Mouse (Mus musculus) monocyte, adult 5-6 weeks (primary cell): ENCODE results near the gene Ndufaf7. TPM values are rescaled to one million over a fixed set of nuclear protein-coding genes. Genes with fewer than 3 reads are reported as not detected.

Experiments
- ATAC-seq: fragments of 153-309, 156-312 bp; replicated peaks from 2 replicates; pipeline ENCODE4 v1.8.0; 2017; ENCODE audit warnings: mild to moderate bottlenecking; ENCODE audit not compliant: low TSS enrichment, insufficient number of reproducible peaks, severe bottlenecking, poor library complexity, low FRiP score
- total RNA-seq: library from RNA; stranded (forward); fragments of 200-1000, 200-491, 200-594 nt; gene quantifications from 3 replicates; pipeline ENCODE4 v1.2.3, GENCODE M21; 2017

The Ndufaf7 gene
- 40.7 to 61.7 TPM (median 53.5 TPM) in 3 replicates for total RNA-seq

DNA sequence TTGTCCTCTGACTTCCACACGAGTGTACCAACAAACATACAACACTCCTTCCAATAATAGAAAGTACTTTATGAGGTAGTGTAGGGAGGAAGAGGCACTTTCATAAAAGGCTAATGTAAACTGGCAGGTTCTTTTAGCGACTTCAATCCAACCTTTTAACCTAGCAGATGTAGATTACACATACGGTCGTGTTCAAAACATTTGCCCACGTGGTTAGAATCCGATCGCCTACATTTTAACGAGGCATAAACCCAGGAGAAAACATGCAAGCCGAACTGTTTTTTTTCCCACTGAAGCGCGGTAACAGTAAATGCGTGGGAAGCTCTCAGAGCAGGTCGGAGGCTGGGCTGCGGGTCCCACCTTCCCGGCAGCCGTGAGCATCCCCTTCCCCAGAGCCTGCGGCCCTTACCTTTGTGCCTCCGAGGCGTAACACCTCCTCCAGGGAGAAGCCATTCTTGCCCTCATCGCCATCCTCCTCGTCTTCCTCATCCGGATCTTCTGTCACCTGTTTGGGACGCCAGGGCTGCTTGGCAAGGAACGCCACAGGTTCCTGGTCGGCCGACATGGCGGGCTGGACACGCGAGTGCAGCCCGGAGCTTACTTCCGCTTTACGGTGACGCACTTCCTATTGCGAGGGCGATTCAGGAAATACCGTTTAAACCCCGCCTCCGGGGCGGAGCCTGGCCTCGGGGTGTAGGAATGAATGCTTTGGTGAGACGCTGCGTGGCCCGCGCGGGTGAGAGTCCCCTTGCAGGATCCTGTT lies at the start of gene Ndufaf7, which contains the start of gene Cebpz:
TSS of gene Ndufaf7 (plus strand) at position 671 of the 763 bp plus-strand sequence.
TSS of gene Cebpz (minus strand) at position 601 of the 763 bp plus-strand sequence.
- ATAC-seq, result peak; percentile 95

DNA sequence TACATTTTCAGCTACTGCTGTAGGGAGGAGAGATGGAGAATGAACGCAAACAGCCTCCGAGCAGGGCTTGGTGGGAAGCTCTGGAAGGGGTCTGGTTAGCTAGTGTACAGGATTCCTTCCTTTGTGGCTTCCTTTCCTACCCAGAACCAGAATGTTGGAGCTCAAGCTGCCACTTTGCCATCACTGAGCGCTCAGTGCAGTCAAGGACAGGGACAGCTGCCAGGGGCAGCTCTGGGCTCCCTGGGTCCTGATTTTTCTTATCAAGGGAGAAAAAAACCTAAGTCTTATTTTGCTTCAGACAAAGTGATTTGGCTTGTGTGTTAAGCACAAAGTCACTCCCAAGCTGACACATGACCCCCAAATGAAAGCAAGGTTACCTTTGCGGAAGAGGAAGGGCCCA lies 48.4 kb upstream of the Ndufaf7 start:
- no peak for ATAC-seq

DNA sequence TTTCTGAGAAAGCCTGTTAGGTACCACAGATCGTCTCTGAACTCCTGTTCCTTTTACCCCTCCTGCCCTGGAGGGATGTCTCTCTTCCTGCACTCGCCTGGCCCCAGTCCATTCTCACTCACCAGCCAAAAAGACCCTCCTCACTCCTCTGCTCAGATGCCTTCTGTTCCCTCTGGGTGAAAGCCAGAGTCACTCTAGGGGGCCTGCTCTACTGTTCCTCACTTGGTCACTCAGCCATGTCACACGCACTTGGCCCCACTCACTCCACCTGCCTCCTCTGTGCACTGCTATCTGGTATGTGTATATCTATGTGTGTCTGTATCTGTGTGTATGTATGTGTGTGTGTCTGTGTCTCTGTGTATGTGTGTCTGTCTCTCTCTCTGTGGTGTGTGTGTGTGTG lies 47.8 kb upstream of the Ndufaf7 start:
- no peak for ATAC-seq

DNA sequence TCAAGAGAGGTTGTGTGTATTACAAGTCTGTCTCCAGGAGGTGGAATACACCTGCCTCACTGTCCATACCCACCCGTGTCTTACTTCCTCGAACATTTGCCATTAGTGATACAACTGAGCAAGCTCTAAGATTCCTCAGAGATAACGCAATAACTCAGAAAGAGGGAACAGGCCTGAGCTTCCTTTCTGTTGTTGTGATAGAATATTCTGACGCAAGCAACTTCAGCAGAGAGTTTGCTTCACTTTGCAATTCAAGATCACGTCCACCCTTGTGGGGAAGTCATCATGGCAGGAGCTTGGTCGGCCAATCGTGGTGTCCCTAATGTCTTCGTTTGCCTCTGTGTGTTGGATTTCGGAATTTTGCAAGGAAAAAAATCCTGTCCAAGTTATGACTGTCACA lies 45.9 kb upstream of the Ndufaf7 start:
- peak; percentile 90 for ATAC-seq

DNA sequence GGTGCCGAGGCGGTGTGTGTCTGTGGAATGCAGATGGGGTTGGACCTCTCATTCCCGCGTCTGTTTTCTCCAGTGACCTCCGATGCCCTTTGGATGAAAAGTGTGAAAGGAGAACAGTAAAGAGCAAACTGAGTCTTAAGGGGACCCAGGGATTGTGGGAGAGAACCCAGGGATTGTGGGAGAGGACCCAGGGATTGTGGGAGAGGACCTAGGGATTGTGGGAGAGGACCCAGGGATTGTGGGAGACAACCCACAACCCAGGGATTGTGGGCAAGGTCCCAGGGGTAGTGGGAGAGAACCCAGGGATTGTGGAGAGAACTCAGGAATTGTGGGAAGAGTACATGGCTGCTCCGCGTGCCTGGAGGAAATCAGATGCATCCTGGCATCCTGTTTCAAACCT lies 41.9 kb upstream of the Ndufaf7 start:
- no peak for ATAC-seq

DNA sequence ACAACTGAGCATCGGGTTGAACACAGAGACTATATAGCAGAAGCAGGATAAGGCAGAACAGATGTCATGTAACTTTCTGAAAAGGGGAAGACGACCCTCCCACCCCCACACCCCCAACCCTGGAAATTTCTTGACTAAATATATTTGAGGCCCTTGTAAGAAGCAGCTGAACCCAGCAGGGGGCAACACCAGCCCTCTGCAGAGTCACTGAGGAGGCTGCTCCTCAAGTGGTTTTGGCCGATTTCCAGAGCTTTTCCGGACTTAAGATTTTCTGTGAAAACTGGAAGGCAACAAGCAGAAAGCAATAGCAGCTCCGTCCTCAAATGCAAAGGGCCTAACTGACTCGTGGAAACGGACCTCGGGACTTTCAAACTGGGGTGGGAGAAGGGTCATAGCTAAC lies 41.5 kb upstream of the Ndufaf7 start:
- no peak for ATAC-seq

DNA sequence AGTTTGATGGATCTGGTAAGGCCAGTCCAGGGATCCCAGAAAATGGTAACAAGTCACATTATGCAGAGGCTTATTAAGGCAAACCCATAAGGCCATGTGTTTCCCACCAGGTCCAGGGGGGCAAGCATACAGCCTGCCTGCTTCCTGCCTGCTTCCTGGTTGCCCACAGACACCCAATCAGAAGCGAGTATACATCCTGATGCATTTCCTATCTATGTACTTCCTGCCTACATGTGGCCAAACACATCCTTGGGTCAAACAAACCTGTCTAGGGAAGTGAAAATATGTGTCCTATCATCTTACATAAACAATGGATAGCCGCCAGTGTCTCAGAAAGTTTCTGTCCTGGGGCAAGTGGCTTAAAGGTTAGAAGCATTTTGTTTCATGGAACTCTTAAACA lies 33.8 kb upstream of the Ndufaf7 start:
- 0 out of 2 replicates have a peak, but pooled peaks have one; percentile 53 for ATAC-seq

DNA sequence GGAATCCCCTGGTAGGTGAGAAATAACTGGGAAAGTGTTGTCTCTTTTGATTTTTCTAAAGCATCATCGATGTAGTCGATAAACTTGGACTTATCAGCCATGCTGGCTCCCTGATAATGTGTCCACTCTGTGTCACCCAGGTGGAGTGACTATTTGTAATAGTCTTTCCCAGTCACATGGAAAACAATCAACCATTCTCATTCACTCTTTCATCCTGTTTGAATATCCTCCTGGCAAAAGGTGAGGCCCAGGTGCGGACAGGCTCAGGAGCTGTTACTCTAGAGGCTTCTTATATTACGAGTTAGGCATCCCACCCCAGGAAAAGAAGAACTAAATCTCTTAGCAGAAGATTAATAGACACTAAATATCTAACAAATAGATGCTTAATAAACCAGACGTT lies 30.0 kb upstream of the Ndufaf7 start, which contains the start of gene Sult6b1:
TSS of gene Sult6b1 (minus strand) at position 101 of the 400 bp plus-strand sequence.
- no peak for ATAC-seq

DNA sequence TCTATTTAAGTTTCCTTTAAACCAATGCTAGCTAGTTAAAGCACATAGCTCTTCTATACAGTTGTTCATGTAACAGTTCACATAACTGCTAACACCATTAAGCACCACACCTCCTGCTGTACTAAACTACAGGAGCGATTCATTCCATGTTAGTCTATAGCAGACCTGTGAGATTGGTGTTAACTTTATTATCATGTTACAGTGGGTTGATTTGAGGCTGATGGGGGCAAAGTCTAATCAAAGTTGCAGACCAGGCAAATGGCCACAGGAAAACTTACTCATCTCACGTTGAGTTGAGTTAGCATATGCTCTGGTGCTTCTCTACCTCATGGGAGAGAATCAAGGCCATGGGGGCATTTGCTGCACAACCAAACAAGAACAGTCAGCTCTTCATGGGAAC lies 27.6 kb upstream of the Ndufaf7 start:
- ATAC-seq, result no peak

DNA sequence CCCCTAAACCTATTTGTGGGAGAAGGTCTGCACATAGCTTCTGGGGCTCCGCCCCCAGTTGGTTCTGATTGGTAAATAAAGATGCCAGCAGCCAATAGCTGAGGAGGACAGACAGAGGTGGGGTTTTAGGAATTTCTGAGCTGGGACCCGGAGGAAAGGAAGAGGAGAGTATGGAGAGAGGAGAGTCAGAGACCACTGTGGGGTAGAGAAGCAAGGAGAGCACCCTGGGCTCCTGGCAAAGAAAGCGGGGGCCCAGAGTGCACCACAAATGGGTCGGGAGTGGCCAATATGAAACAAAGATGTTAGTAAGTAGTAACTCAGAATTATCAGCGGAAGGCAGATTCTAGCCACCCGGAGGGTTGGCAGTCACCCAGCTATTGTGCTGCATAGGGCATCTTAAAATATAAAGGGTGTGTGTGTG lies 24.1 kb upstream of the Ndufaf7 start:
- ATAC-seq, result no peak

DNA sequence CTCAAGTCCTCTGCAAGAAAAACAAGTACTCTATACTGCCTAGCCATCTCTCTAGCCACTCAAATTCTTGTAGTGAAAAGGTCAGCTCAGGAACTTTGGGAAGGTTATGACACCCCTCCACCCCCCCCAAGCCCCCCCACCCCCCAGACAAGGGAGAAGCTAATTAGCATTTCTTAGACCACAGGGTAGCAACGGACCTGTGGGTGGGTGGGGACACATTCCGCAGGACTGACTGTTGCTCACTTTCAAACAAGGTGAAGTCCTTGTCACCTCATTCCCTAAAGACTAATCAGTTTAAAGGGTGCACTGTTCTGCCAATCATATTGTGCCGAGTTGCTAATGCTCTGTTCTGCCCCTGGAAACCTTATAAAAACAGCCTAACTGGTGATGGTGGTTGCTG lies 23.0 kb upstream of the Ndufaf7 start:
- ATAC-seq, result no peak

DNA sequence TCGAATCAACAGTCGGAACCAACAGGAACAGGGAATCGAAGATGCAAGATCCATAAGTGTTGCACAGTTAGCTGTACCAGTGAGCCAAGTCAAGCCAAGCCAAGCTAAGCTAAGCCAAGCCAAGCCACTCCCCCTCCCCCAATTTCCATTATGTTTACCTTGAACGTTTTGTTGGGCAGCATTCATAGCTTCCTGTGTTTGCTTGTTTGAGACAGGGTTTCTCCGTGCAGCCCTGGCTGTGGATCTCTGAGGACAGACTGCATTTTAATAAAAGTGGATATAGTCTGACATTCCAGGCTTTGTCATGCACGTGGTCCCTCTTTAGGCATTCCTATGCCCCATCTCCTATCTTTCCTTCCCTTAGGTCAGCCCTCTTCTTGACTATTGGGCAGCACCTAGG lies 21.2 kb upstream of the Ndufaf7 start:
- no peak for ATAC-seq

DNA sequence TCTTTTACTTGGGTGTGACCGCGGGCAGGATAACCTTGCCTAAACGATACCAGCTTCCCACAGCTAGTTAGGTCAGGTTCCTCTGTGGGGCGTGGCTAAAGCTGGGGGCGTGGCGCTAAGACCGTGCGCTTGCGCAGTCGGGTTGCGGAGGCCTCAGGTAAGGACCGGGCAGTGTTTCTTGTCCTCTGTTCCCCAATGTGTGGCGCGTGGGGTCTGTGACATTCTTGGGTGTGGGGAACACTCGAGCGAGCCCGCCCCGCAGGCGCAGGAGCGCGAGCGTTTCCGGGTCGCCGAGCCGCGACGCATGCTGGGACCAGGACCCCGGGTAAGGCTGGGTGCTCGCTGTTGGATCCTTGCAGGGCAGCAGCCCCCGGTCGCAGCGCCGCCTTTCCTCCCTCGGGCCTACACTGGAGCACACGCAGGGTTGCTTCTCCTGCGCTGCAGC lies 20.5 kb upstream of the Ndufaf7 start, which contains the start of gene Cebpzos:
TSS of gene Cebpzos (plus strand) at position 132 of the 445 bp plus-strand sequence.
- ATAC-seq, result peak; percentile 85

DNA sequence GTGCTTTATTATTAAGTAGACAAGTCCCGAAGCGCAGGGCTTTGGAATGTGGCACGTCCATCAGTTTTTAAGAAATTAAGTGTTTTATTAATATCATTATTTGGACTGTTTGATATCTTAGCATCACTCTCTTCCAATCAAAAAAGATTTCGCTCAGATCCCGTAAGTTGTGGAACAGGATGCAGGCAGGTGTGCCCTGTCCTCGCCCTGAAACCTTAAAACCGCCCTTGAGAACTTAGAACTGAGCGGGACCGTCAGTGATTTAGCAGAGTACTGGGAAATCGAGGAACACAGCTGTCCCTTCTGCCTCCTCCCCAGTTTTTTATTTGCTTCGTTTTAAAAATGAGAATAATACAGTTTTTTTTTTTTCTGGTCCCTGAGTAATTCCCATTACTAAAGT lies 20.0 kb upstream of the Ndufaf7 start:
- ATAC-seq, result no peak

DNA sequence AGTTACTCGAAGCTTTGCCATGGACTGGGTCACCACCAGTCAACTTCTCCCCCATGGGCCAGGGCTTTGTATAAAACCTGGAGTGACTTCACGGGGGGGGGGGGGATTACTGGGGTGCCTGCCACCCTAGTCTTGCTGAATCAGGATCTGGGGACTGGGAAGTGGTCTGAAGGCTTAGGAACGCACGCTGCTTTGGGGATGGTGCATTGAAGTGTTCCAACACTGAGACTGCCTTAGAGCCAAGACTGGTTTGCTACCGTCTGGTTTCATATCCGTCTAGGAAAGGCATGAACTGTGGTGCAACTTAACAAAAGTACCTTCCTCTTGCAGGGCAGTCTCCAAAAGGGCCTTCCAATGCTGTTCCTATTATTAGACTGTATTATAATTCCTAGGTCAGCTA lies 19.2 kb upstream of the Ndufaf7 start:
- peak; percentile 45 for ATAC-seq

DNA sequence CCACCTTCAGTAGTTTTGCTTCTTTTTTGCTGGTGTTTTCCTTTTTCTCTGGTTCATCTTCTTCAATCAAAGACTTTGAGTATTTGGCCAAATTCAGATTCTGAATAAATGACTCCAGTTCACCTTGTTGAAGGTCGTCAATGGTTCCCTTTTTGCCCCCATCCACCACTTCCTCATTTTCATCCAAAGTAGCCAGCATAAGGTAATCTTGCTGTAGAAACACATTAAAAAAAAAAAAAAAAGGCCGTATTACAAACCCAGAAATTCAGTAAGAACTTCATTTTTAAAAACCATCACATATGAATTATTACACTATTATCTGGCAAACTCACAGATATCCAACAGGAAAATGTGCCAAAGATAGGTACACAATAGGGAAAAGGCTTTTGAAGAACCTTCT lies 1.1 kb upstream of the Ndufaf7 start:
- no peak for ATAC-seq

DNA sequence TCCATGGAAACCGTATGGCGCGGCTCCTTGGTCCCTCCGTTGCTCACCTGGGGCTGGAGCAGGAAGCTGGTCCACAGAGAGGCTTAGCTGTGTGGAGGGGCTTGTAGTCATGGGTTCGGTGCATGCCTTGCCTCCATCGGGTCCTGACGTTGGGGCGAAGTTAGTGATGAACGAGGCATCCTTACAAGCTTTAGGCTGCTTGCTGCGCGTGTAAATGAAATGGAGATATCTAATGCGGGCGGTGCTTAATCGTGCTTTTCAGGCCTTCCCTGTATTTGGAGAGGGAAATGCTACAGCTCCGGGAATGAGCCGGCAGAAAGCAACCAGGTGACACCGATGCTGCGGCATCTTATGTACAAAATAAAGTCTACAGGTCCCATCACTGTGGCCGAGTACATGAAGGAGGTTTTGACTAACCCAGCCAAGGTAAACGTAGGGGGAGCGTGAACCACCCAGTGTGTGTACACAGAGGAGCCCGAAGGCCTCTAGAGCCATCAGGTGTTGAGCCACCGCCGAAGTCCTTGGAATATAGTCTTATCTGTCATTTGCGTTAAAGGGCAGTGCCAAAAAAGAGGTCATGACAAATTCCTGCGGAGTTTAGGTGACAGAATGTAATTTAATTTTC lies 405 bp downstream of the Ndufaf7 start:
- ATAC-seq, result no peak

DNA sequence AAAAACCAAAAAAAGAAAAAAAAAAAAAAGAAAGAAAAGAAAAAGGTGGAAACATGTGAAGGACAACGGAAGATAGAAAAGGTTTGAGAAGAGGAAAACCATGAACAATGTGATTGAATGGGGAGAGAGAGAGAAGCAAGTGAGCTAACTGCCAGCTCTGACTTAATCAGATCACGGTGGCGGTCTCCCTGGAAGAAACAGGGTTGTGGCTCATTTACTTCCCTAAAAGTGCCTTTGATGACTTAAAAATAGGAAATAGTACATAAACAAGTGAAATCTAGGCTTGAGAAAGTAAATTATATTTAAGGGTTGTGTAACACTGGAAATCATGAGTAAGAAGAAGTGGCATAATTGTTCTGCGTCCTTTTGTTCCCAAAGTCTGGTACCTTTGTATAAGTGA lies 2.0 kb downstream of the Ndufaf7 start:
- ATAC-seq, result peak; percentile 61

DNA sequence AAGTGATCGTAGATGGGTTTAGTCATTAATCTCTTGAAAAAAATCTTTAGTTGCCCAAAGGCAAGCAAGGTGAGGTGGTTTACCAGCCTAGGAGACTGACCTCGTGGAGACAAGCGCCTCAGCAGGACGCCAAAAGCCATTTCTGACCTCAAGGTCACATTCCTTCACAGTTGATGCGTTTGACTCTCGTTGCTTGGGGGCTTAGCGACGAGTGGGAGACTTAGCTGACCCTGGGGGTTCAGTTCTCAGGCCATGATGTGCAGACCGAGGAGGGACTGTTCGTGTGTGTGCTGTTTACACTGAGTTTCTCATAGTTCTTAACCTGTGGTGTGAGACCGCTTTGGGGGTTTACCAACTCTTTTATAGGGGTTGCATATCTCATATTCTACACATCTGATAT lies 5.6 kb downstream of the Ndufaf7 start:
- no peak for ATAC-seq

DNA sequence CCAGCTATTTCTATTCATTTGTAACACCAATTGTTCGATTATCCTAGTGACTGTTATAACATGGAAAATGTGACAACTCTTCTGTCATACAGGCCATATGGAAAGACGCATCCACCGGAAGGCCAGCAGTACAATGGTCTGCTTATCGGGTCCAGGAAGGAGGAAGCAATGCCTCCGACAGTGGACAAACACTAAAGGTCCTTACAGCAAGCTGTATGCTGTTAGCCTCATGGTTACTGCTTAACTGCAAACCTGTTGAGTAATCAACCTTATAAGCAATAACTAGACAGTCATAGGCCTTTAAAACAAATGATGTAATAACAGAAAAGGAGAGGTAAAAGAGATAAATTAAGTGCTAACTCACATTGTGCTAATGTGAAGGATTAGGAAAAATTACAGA lies 14.3 kb downstream of the Ndufaf7 start:
- ATAC-seq, result no peak
